Mouse (Mus musculus) left cerebral cortex, adult 11 months (tissue): Measurements from ENCODE around the gene Ap2b1.

Source experiments
- DNase-seq: peaks from one replicate; pipeline ENCODE4 v3.0.0; 2022; ENCODE audit warnings: low spot score

Ap2b1 gene

GRCm38 (mm10) chr11:83443824-83444223, 145.0 kb downstream of the Ap2b1 start:
- no peak for DNase-seq

- no peak for DNase-seq
These were observed 146.2 kb downstream of the Ap2b1 start for GRCm38 (mm10) chr11:83445001-83445400.

- DNase-seq = no peak
These were observed 148.8 kb downstream of the Ap2b1 start for GRCm38 (mm10) chr11:83447612-83448011.

- no peak for DNase-seq
These were observed 149.4 kb downstream of the Ap2b1 start for GRCm38 (mm10) chr11:83448021-83448926.

- DNase-seq = no peak
These were observed 150.1 kb downstream of the Ap2b1 start for GRCm38 (mm10) chr11:83448927-83449236.

- no peak for DNase-seq
These were observed 150.5 kb downstream of the Ap2b1 start for GRCm38 (mm10) chr11:83449298-83449697.

GRCm38 (mm10) chr11:83450550-83450949, 151.7 kb downstream of the Ap2b1 start:
- DNase-seq = no peak

- DNase-seq = no peak
These were observed 152.5 kb downstream of the Ap2b1 start for GRCm38 (mm10) chr11:83451281-83451680.

GRCm38 (mm10) chr11:83454548-83454947, 155.7 kb downstream of the Ap2b1 start:
- DNase-seq = no peak
